Mouse (Mus musculus) olfactory bulb, adult 2 months (tissue): ENCODE data around the gene Hint2.

ENCODE experiments used
- CTCF ChIP-seq: fragments of 200-500 bp; IDR thresholded peaks from 2 replicates; pipeline ENCODE4 v1.5.1; 2012; ENCODE audit warnings: low read depth, mild to moderate bottlenecking, low read length, moderate library complexity; ENCODE audit not compliant: insufficient read depth
- POLR2A ChIP-seq: fragments of 200-500 bp; IDR thresholded peaks from 2 replicates; pipeline ENCODE4 v1.6.1; 2012; ENCODE audit warnings: mild to moderate bottlenecking, low read depth, low read length, moderate library complexity; ENCODE audit not compliant: insufficient read depth

DNA sequence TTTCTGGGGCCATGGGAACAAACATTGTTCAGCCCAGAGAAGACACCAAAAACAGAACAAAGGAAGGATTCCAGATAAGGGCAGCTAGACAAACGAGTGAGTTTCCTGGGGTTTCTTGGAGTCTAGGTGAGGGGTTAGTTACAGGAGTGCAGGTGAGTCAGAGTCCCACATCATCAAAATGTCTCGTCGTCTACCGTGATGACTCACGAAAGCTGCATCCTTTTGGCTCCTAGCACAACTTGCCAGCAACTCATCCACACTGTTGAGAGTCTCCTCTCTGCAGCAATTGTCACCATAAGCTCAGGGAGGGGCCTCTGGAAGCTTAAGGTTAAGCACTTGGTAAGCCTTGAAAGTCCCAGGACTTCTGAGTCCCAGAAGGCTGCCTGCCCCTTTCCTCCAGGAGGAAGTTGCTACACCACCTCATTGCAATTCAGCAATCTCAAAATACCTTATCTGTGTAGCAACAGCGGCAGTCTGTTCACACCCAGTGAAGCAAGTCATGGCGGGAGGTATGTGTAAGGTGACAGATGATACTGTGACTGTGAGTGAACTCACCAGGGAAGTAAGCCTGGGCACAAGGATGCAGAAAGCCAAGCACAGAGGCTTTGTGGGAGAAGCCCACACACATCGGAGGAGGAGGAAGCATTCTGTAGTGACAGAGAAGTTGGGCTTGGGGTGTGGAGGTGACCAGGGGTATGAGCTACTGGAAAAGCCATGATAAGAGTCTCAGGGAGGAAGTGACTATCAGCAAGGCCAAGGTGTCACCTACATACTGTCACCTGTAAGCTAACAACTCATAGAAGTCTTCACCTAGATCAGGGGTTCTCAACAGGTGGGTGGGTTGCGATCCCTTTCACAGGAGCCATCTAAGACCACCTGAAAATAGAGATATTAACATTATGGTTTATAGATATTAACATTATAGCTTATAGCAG is 51.2 kb downstream of the Hint2 start:
- no peak for TF ChIP-seq CTCF
- TF ChIP-seq POLR2A: no peak
